Mouse (Mus musculus) lung, postnatal 0 days (tissue): ENCODE data around the gene Ssbp4.

Experiments used
- CTCF ChIP-seq: IDR thresholded peaks from 2 replicates; pipeline ENCODE4 v1.5.1; 2016; ENCODE audit warnings: antibody characterized with exemption, mild to moderate bottlenecking
- EP300 ChIP-seq: IDR thresholded peaks from 2 replicates; pipeline ENCODE4 v1.6.1; 2016; ENCODE audit warnings: antibody characterized with exemption, mild to moderate bottlenecking, control low read depth

DNA sequence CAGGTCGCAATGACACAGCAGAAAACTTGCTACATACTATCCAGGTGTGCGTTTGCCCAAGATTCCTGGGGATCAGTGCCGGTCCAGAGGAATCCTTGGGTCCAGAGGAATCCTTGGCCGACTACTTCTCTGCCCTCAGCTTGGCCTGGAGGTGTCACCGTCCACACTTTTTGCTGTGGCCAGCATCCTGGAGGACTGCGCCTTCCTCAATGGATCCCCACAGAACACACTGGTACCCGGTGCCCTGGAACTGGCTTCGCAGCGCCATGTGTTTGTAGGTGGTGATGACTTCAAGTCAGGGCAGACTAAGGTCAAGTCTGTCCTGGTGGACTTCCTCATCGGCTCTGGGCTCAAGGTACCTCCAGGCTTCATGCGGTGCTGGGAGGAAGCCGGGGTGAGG is 12.9 kb downstream of the Ssbp4 start:
- TF ChIP-seq CTCF (no peak), EP300 (no peak)
